Comparison of ENCODE assay signal across 9 mouse cellular contexts in genomic region chr10:70060021-70060688, GRCm38 (mm10). TPM values are rescaled to one million over a fixed set of nuclear protein-coding genes. Genes with fewer than 3 reads are reported as not detected.
DNase-seq lines count a peak whose midpoint lies in the region; ATAC-seq and TF ChIP-seq lines count a peak whose summit lies in the region.
"Had no signal": no experiment of that assay in that cellular context is flagged by ENCODE, and none has a peak within 500 bp of the region (broad histone marks: within the 10 kb centered on the region; RNA-seq: fewer than 3 reads in every experiment).

No protein-coding gene starts in this region.

- no peaks in the 10 kb centered on the region for H3K9me3 ChIP-seq in forebrain, embryonic 14.5 days (replicated peaks; ENCODE audit: control insufficient read depth, low read length)
- no peaks in the 10 kb centered on the region for H3K9me3 ChIP-seq in forebrain, embryonic 10.5 days
- H3K9me3 ChIP-seq in E14TG2a.4 (ENCODE audit: low read length) = no peaks in the 10 kb centered on the region
- H3K9me3 ChIP-seq: liver, embryonic 13.5 days had no signal

- no peak overlapping the region for H3K27ac ChIP-seq in forebrain, embryonic 14.5 days (ENCODE audit: low read depth, low read length)
- H3K27ac ChIP-seq in forebrain, embryonic 10.5 days = no peak overlapping the region
- H3K27ac ChIP-seq: liver, embryonic 13.5 days had no signal

- H3K4me2 ChIP-seq in forebrain, embryonic 14.5 days (ENCODE audit: low read length) = no peak overlapping the region
- H3K4me2 ChIP-seq: liver, embryonic 13.5 days had no signal

- no peak for TF ChIP-seq CTCF in E14TG2a.4 (conservative IDR thresholded peaks at IDR 0.05; ENCODE audit: low read length)

- no peaks in the 10 kb centered on the region; the same call in none of the 2 replicates for H3K4me1 ChIP-seq in forebrain, embryonic 14.5 days (ENCODE audit: control insufficient read depth, insufficient read depth, low read length)
- no peaks in the 10 kb centered on the region for H3K4me1 ChIP-seq in forebrain, embryonic 10.5 days
- H3K4me1 ChIP-seq in E14TG2a.4 (replicated peaks; ENCODE audit: low read depth, low read length) = peaks cover 21% of the 10 kb centered on the region
- H3K4me1 ChIP-seq: liver, embryonic 13.5 days had no signal

- H3K36me3 ChIP-seq in forebrain, embryonic 14.5 days (ENCODE audit: control insufficient read depth, insufficient read depth, low read length) = no peaks in the 10 kb centered on the region
- H3K36me3 ChIP-seq in forebrain, embryonic 10.5 days (replicated peaks) = no peaks in the 10 kb centered on the region
- no peaks in the 10 kb centered on the region for H3K36me3 ChIP-seq in E14TG2a.4 (ENCODE audit: insufficient read depth, low read length)
- H3K36me3 ChIP-seq: liver, embryonic 13.5 days had no signal

- ATAC-seq in forebrain, embryonic 14.5 days = peak; percentile 87

- no peak overlapping the region for H3K4me3 ChIP-seq in forebrain, embryonic 14.5 days (ENCODE audit: low read depth, low read length)
- no peak overlapping the region for H3K4me3 ChIP-seq in forebrain, embryonic 10.5 days
- peak overlapping the region; percentile 27; the same call in 1 of the 2 replicates for H3K4me3 ChIP-seq in E14TG2a.4 (replicated peaks; ENCODE audit: low read length)
- H3K4me3 ChIP-seq: liver, embryonic 13.5 days had no signal

- H3K27me3 ChIP-seq in forebrain, embryonic 14.5 days (replicated peaks; ENCODE audit: control insufficient read depth, insufficient read depth, low read length) = no peaks in the 10 kb centered on the region
- H3K27me3 ChIP-seq in forebrain, embryonic 10.5 days (ENCODE audit: poor library complexity, severe bottlenecking) = no peaks in the 10 kb centered on the region
- peaks cover 23% of the 10 kb centered on the region for H3K27me3 ChIP-seq in E14TG2a.4 (ENCODE audit: insufficient read depth, low read length)
- H3K27me3 ChIP-seq: liver, embryonic 13.5 days had no signal

- intact Hi-C loops in gastrocnemius, postnatal 36 days (cut with DNase I) = loop anchor here (1.0 kb wide), 1 partner anchor 38 kb away; no protein-coding TSS in a partner anchor

- no peak overlapping the region for H3K9ac ChIP-seq in forebrain, embryonic 14.5 days (ENCODE audit: low read length)
- H3K9ac ChIP-seq: liver, embryonic 13.5 days had no signal

- DNase-seq in forebrain, embryonic 14.5 days (ENCODE audit: low spot score) = peak; percentile 84
- DNase-seq in forebrain, embryonic 10.5 days (ENCODE audit: extremely low spot score, low spot score) = no peak
- peak; percentile 42 to 48 for DNase-seq in gastrocnemius, postnatal 36 days
- DNase-seq in layer of hippocampus, postnatal 10 days (ENCODE audit: low spot score in 2 of 2) = peak; percentile 40 to 45
- DNase-seq in right cerebral cortex, postnatal 10 days (ENCODE audit: low spot score in 2 of 2) = peak; percentile 57 to 64
- no peak for DNase-seq in spleen, postnatal 14 days (ENCODE audit: low spot score in 2 of 2)
- no peak for DNase-seq in spleen, adult 18-20 months
- DNase-seq: liver, embryonic 13.5 days had no signal

- WGBS in forebrain, embryonic 14.5 days = 60% methylated on average over 19 of the region's 19 CpGs
- 81% methylated on average over 19 of the region's 19 CpGs for WGBS in forebrain, embryonic 10.5 days

RNA-seq across cellular contexts. Expression of gene Ccdc6, which starts 36.8 kb away (rescaled TPM):
- polyA plus RNA-seq in forebrain, embryonic 14.5 days (2014; fragmentation: Nextera tagmentation; extraction: Ambion mirVana) = 22.8 and 25.8 TPM in 2 replicates
- polyA plus RNA-seq in forebrain, embryonic 10.5 days (2016; fragmentation: Nextera tagmentation; extraction: Ambion mirVana) = 16.5 and 19.8 TPM in 2 replicates
- 100 to 1,000 TPM; 100 to 121 TPM for total RNA-seq in gastrocnemius, postnatal 36 days (2021)
- total RNA-seq in layer of hippocampus, postnatal 10 days (2021) = 10 to 100 TPM; 68.3 to 73.0 TPM

Comparison
In these comparisons a context has a peak if more than half of its experiments do, and no peak if none do; other contexts are left out.
1. DNase-seq: peak in forebrain, embryonic 14.5 days (single experiment), gastrocnemius, postnatal 36 days (2 of 2), layer of hippocampus, postnatal 10 days (2 of 2) and right cerebral cortex, postnatal 10 days (2 of 2); none in forebrain, embryonic 10.5 days (single experiment), spleen, postnatal 14 days (0 of 2) and spleen, adult 18-20 months (0 of 2).